Mouse (Mus musculus): ENCODE data around the gene Col3a1. TPM values are rescaled to one million over a fixed set of nuclear protein-coding genes. Genes with fewer than 3 reads are reported as not detected.

Gene Col3a1
- polyA plus RNA-seq, 1 experiment from 2014 or later: 2,030 TPM

Small RNA genes lying within 50 kb of the gene (microRNA-seq; reads per million reads assigned to microRNA genes)
- 1.3 reads per million for gene Gm47302

Other genes with a start within 250 kb of the Col3a1 start
- gene Col5a2, start 191.7 kb downstream of the Col3a1 start, polyA plus RNA-seq (2014; fragmentation: Nextera tagmentation; extraction: Ambion mirVana): 106 and 111 TPM in 2 replicates